Mouse (Mus musculus) left cerebral cortex, postnatal 36 days (tissue): ENCODE data around the gene Senp6. TPM values are rescaled to one million over a fixed set of nuclear protein-coding genes. Genes with fewer than 3 reads are reported as not detected.
A peak's percentile ranks its signal among the peaks of the same experiment; 100 is the strongest.

Experiments used
- DNase-seq, 2 experiments: peaks; one replicate each; pipeline ENCODE4 v3.0.0; 2021 to 2022; ENCODE audit warnings: low spot score in 2 of 2, mixed read lengths in 1 of 2
- intact Hi-C: fragments of 180-260 bp; cut with DNase I; formaldehyde crosslinking; loops from one replicate; pipeline ENCODE4 v1.15.1; 2025
- total RNA-seq, 2 experiments: library from RNA; stranded (reverse); gene quantifications; 2 replicates each; pipeline ENCODE4 v1.2.3; 2021

Gene Senp6
- total RNA-seq, 2 experiments from 2014 or later, result 92.4 to 114 TPM

DNA sequence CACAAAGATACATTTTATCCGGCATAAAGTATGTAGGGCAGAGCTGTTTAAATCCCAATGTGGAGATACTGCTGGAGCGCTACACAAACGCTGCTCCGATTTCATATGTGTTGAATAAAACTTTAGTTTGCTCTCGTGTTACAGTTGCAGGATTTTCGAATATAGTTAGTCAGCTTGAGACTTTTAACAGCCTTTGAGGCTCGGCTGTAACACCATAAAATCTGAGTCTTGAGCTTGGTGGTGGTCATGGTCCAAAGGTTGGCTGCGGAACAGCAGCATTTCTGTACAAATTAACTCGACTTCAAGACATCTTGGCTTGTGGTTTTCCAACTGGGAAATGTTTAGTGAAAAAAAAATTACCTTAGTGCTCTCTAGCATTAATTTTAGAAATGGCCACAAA, 99.0 kb downstream of the Senp6 start:
- intact Hi-C loops, result loop anchor here (2.0 kb wide), 1 partner anchor 99 kb away; the partner anchor contains the start of gene Senp6
- DNase-seq, result no peak

- intact Hi-C loops, result no loop called here
- DNase-seq, result no peak
Observed at GRCm38 (mm10) chr9:80166425-80166824, 99.7 kb downstream of the Senp6 start.

DNA sequence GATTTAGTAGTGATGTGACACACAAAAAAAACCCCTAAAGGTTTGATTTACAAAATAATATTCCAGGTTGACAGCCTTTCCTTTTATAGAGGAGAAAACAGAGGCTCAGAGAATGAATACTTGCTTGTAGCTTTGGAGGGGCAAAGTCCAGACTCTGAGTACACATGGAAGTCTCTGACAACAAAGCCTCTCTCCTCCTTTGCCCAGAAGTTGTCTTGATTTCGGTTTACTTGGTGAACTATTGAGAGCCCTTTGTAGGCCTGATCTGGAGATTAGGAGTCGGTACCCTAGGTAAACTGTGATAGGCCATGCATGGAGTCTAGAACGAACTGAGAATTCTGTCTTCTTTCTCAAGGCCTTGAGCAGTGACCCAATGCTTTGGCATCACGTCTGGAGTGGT, 100.4 kb downstream of the Senp6 start:
- intact Hi-C loops, result no loop called here
- no peak for DNase-seq

DNA sequence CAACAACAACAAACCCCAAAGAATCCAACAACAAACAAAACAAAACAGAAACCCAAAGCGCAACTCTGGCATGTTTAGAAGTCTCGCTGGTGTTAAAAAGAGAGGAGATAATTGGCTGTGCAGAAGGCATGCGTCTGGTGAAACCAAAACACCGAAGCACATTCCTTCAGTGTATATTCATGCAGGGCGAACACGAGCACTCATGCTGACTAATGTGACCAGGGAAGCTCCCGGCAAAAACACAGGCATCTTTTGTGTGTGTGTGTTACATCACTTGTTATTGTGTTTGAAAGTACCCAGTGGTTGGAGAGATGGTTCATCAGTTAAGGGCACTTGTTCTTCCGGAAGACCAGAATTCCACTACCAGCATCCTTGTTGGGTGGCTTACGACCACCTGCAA, 102.8 kb downstream of the Senp6 start:
- DNase-seq, result no peak
- intact Hi-C loops, result no loop called here

- no peak for DNase-seq
- intact Hi-C loops, result no loop called here
Observed at GRCm38 (mm10) chr9:80171241-80171640, 104.5 kb downstream of the Senp6 start.

DNA sequence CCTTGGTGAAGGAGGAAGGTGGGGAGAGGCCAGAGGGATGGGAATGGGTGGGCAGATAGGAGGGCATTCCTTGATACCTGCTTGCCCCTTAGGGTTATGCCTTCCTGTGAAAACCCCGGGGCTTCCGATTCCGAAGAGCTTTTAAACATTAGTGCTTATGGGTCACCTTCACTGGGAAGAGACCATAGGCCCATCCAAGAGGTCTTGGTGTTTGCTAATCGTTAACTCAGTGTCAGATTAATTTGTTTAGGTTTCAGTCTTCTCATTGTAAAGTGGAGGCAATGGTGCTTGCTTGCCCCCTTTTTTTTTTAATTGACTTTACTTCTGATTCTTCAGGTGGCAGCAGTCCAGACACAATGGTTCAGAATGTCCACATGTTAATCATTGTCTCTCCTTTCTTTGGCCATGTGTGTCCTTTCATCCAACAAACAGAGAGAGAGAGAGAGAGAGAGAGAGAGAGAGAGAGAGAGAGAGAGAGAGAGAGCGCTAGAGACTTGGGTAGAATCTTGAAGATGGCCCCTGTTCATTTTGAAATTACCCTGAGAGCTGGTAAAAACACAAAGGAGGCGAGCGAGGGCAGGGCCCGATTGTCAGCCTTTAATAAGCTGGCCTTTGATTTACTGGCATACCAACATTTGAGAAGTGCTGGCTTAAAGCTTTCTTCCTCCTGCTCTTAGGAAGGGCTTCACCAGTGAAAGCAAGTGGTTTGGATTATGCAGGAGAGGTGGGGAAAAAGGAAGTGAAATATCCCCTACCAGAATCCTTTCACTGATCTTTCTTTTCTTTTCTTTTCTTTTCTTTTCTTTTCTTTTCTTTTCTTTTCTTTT, 105.9 kb downstream of the Senp6 start:
- DNase-seq, result no peak
- intact Hi-C loops, result no loop called here

- intact Hi-C loops, result no loop called here
- peak in 1 of 2 experiments; percentile 28 for DNase-seq
Observed at GRCm38 (mm10) chr9:80173629-80174028, 106.9 kb downstream of the Senp6 start.

GRCm38 (mm10) chr9:80176696-80177478, 110.2 kb downstream of the Senp6 start:
- intact Hi-C loops, result no loop called here
- no peak for DNase-seq

DNA sequence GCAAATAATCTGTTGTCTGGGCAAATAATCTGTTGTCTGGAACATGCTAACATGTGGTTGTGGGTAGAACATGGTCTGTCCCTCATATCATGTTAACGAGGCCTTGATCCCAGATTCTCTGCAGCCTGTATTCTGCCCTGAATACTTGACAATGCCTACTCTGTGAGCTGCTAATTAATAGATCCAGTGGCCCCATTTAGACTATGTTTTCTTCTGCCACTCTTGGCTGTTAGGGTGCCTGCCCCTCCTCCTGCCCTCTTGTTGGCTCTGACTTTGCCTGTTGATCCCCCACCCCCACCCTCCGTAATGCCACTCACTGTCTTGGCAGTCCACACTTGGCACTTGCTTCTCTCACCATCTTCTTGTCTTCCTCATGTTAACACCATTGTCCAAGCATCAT, 112.0 kb downstream of the Senp6 start:
- no peak for DNase-seq
- intact Hi-C loops, result no loop called here

DNA sequence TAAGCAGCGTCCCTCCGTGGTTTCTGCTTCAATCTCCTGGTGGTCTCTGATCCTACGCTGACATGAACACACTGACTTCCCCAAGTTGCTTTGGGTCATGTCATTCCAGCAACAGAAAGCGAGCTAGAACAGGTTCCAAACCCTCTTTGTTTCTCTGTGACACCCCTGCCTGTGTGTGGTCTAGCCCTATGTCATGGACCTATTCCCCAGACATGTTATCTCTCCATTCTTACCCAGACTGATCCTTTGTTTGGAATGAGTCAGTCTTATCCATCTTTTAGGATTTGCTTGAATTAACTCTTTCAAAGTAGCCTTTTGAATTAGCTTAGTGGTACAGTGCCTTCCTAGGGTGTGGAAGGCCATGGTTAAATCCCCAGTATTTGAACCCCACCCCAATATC, 113.0 kb downstream of the Senp6 start:
- intact Hi-C loops, result no loop called here

GRCm38 (mm10) chr9:80180771-80181170, 114.1 kb downstream of the Senp6 start:
- DNase-seq, result no peak
- intact Hi-C loops, result no loop called here

More for the DNA sequence above, 113.0 kb downstream of the Senp6 start:
- DNase-seq, result no peak

GRCm38 (mm10) chr9:80181692-80182091, 115.0 kb downstream of the Senp6 start:
- no peak for DNase-seq
- intact Hi-C loops, result no loop called here

- no peak for DNase-seq
- intact Hi-C loops, result no loop called here
Observed at GRCm38 (mm10) chr9:80184138-80184537, 117.4 kb downstream of the Senp6 start.

DNA sequence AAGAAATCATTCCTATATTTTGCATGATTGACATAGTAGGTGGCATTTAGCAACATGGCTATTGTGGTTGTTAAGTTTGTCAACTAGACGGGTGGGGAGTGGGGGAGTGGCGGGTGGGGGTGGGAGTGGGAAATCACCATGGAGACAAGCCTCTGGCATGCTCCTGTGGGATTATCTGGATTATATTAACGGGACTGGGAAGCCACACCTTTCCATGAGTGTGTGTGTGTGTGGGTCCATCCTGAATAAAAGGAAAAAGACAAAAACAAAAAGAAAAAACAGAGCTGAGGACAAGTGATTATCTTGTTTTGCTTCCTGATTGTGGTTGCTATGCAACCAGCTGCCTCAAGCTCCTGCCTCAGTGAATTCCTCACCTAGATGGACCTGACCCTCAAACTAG, 119.0 kb downstream of the Senp6 start:
- intact Hi-C loops, result no loop called here
- no peak for DNase-seq

DNA sequence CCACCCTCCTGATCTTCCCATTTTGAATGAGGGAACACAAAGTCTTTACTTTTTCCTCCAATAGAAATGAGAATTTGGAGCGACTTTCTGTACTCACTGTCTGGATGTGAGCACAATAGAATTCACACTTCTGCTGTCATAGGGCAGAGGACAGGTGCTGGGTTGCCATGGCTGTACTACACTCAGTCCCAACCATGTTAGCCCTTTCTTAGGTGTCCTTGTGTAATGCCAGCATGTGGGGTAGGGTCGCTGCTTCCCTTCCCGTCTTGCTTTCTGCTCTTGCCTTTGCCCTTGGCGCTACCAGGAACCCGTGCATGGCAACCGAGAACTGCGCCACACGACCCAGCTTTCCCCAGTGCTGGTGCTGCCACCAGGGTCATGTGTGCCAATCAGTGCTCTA, 120.0 kb downstream of the Senp6 start:
- no peak for DNase-seq
- intact Hi-C loops, result no loop called here

DNA sequence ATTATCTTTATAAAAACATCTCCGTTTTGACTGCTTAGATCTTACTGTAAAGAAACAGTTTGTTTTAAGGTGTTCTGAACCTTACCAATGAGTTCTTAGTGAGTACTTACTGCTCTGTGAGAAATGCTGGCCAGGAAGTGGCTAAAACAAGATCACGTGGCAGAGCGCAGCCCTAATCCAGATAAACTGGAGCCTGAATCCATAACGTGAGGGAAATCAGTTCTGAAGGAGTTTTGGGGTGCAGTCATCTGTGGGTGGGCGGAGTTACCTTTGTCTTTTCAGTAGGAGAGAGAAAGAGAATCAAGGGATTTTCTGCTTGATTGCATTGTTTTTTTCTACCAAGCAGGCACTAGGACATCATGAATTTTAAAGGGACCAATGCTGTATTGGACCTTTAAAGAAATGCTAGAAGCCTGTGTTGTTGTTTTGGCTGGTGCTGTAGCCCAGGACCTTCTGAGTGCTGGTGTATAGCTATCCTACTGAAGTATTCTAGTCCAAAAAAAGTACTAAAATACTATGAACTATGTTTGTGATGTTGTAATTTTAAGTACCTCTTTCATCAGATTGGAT, 121.7 kb downstream of the Senp6 start:
- DNase-seq, result no peak
- intact Hi-C loops, result no loop called here

GRCm38 (mm10) chr9:80191240-80191639, 124.5 kb downstream of the Senp6 start:
- intact Hi-C loops, result no loop called here
- no peak for DNase-seq

- no peak for DNase-seq
- intact Hi-C loops, result no loop called here
Observed at GRCm38 (mm10) chr9:80192324-80192723, 125.6 kb downstream of the Senp6 start.

GRCm38 (mm10) chr9:80194446-80194845, 127.7 kb downstream of the Senp6 start:
- DNase-seq, result no peak
- intact Hi-C loops, result no loop called here
